Mouse (Mus musculus) heart, adult 2 months (tissue): ENCODE measurements around the gene Zfand3.

Experiments
- CTCF ChIP-seq: fragments of 200-600 bp; IDR thresholded peaks from 2 replicates; pipeline ENCODE4 v1.8.1; 2022; ENCODE audit warnings: antibody characterized with exemption, mild to moderate bottlenecking, moderate library complexity
- EP300 ChIP-seq: fragments of 200-500 bp; IDR thresholded peaks from 2 replicates; pipeline ENCODE4 v1.6.1; 2011; ENCODE audit warnings: low read depth, low read length, control low read depth; ENCODE audit not compliant: insufficient read depth

DNA sequence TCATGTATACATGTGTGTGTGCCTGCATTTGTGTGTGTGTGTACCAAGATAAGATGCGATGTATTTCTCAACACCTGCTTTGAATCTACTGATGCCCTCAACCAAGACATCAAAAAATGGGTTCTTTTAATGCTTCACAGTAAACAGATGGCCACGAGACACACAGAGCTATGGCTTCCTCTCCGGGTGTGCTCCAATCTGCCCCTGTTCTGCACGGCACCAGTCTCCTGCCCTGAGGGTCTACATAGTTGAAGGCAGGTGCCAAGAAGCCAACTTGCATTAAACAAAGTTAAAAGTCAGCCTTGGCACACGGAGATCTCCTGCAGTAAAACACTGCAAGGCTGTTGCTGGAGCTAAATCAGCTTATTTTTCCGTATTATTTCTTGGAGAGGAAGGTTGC lies 236.5 kb downstream of the Zfand3 start:
- no peak for TF ChIP-seq CTCF
- TF ChIP-seq EP300, result no peak
